Mouse (Mus musculus): ENCODE data around the gene Adamts4.

DNA sequence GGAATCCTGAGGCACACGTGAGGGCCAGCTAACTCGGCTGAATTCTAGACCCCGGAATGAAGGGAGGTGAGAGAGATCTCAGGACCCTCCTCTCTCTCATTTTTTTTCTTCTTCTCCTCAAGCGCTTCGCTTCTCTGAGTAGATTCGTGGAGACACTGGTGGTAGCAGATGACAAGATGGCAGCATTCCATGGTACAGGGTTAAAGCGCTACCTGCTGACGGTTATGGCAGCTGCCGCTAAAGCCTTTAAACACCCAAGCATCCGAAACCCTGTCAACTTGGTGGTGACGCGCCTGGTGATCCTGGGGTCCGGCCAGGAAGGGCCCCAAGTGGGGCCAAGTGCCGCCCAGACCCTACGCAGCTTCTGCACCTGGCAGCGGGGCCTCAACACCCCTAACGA lies 2.2 kb downstream of the Adamts4 start:
- TF ChIP-seq CTCF (IDR thresholded peaks at IDR 0.05; ENCODE audit: control insufficient read depth, insufficient read depth, insufficient read length) (no peak), MYOG (IDR thresholded peaks at IDR 0.05; ENCODE audit: control insufficient read depth, extremely low read depth, insufficient read length) (no peak), MYOD1 (IDR thresholded peaks at IDR 0.05; ENCODE audit: control insufficient read depth, insufficient read length, low read depth) (no peak)

All from C2C12 (cell line).